Mouse (Mus musculus): ENCODE results near the gene Styk1. TPM values are rescaled to one million over a fixed set of nuclear protein-coding genes. Genes with fewer than 3 reads are reported as not detected.

Styk1 gene
- total and polyA plus RNA-seq, 2 experiments from 2014 or later = 0.15 to 0.52 TPM

- Histone ChIP-seq H3K27ac (ENCODE audit: low read depth) (no peak overlapping the region), H3K4me2 (ENCODE audit: low read depth, low read length) (no peak overlapping the region), H3K4me1 (ENCODE audit: control insufficient read depth, insufficient read depth) (no peaks in the 10 kb centered on the region), H3K9me3 (replicated peaks; ENCODE audit: control insufficient read depth, low read length) (no peaks in the 10 kb centered on the region), H3K4me3 (ENCODE audit: low read depth, low read length) (no peak overlapping the region), H3K36me3 (replicated peaks; ENCODE audit: control insufficient read depth, insufficient read depth, low read length) (no peaks in the 10 kb centered on the region), H3K9ac (replicated peaks; ENCODE audit: low read depth, low read length) (no peak overlapping the region), H3K27me3 (ENCODE audit: control insufficient read depth, insufficient read depth, low read length) (no peaks in the 10 kb centered on the region)
- TF ChIP-seq EP300 (IDR thresholded peaks at IDR 0.05; ENCODE audit: low read depth) (no peak), CTCF (IDR thresholded peaks at IDR 0.05; ENCODE audit: low read depth) (no peak)
- DNase-seq (ENCODE audit: low spot score) (no peak), ATAC-seq (ENCODE audit: insufficient read depth, low read depth) (no peak)
- 69% methylated on average over 4 of the region's 4 CpGs for WGBS
Measured at GRCm38 (mm10) chr6:131276659-131277058, 76.7 kb downstream of the Styk1 start.

DNA sequence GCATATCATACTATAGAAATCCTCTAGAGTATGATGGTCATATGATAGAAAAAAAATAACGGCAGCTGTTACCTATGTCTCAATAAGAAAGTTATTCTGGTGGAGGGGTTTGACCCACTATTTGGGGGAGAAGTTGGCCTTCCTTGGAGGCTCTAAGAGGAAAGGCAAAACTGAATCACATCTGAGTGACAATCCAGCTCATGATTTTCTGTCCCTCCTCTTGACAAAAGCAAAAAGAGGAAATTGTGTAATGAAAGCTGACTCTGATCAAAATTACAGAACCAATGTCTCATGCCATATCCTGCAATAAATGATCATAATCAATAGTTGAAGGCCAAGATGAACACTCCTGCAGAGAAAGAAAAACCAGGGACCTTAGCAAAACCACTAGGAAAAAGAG lies 81.1 kb downstream of the Styk1 start:
- no peak overlapping the region for H3K27ac ChIP-seq (ENCODE audit: low read depth)
- ATAC-seq (ENCODE audit: insufficient read depth, low read depth) = no peak
- no peaks in the 10 kb centered on the region for H3K27me3 ChIP-seq (ENCODE audit: control insufficient read depth, insufficient read depth, low read length)
- WGBS = 82% methylated on average over 1 of the region's 1 CpGs
- no peak overlapping the region for H3K4me2 ChIP-seq (ENCODE audit: low read depth, low read length)
- H3K4me3 ChIP-seq (ENCODE audit: low read depth, low read length) = no peak overlapping the region
- no peak overlapping the region for H3K9ac ChIP-seq (replicated peaks; ENCODE audit: low read depth, low read length)
- no peaks in the 10 kb centered on the region for H3K36me3 ChIP-seq (replicated peaks; ENCODE audit: control insufficient read depth, insufficient read depth, low read length)
- no peaks in the 10 kb centered on the region for H3K4me1 ChIP-seq (ENCODE audit: control insufficient read depth, insufficient read depth)
- H3K9me3 ChIP-seq (replicated peaks; ENCODE audit: control insufficient read depth, low read length) = no peaks in the 10 kb centered on the region
- no peak for TF ChIP-seq CTCF (IDR thresholded peaks at IDR 0.05; ENCODE audit: low read depth)
- TF ChIP-seq EP300 (IDR thresholded peaks at IDR 0.05; ENCODE audit: low read depth) = no peak
- no peak for DNase-seq (ENCODE audit: low spot score)

DNA sequence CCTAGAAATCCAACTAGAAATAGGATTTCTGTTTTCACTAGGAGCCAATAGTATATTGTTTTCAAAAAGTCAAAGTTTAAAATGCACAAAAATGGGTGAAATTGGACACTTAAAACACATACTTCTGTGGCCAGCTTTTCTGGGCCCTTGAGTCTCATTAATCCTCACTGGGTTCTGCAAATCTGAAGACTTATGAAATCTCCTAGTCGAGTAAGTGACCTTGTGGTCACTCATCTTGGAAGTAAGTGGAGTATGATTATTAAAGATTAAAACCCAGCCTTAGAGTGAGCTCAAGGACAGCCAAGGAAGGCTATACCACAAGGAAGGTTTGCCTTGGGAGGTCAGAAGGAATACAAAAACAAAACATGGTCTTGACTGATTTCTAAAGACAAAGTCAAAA lies 83.1 kb downstream of the Styk1 start:
- Histone ChIP-seq H3K36me3 (replicated peaks; ENCODE audit: control insufficient read depth, insufficient read depth, low read length) (no peaks in the 10 kb centered on the region), H3K27me3 (ENCODE audit: control insufficient read depth, insufficient read depth, low read length) (no peaks in the 10 kb centered on the region), H3K9me3 (replicated peaks; ENCODE audit: control insufficient read depth, low read length) (no peaks in the 10 kb centered on the region), H3K27ac (ENCODE audit: low read depth) (no peak overlapping the region), H3K4me3 (ENCODE audit: low read depth, low read length) (no peak overlapping the region), H3K9ac (replicated peaks; ENCODE audit: low read depth, low read length) (no peak overlapping the region), H3K4me2 (ENCODE audit: low read depth, low read length) (no peak overlapping the region), H3K4me1 (ENCODE audit: control insufficient read depth, insufficient read depth) (no peaks in the 10 kb centered on the region)
- DNase-seq (ENCODE audit: low spot score) (no peak), ATAC-seq (ENCODE audit: insufficient read depth, low read depth) (no peak)
- TF ChIP-seq CTCF (IDR thresholded peaks at IDR 0.05; ENCODE audit: low read depth) (no peak), EP300 (IDR thresholded peaks at IDR 0.05; ENCODE audit: low read depth) (no peak)
- WGBS = 38% methylated on average over 1 of the region's 1 CpGs

- no peak overlapping the region for H3K27ac ChIP-seq (ENCODE audit: low read depth)
- no peaks in the 10 kb centered on the region for H3K36me3 ChIP-seq (replicated peaks; ENCODE audit: control insufficient read depth, insufficient read depth, low read length)
- no peak overlapping the region for H3K9ac ChIP-seq (replicated peaks; ENCODE audit: low read depth, low read length)
- 91% methylated on average over 2 of the region's 2 CpGs for WGBS
- no peak for TF ChIP-seq CTCF (IDR thresholded peaks at IDR 0.05; ENCODE audit: low read depth)
- TF ChIP-seq EP300 (IDR thresholded peaks at IDR 0.05; ENCODE audit: low read depth) = no peak
- no peak overlapping the region for H3K4me2 ChIP-seq (ENCODE audit: low read depth, low read length)
- ATAC-seq (ENCODE audit: insufficient read depth, low read depth) = no peak
- no peaks in the 10 kb centered on the region for H3K4me1 ChIP-seq (ENCODE audit: control insufficient read depth, insufficient read depth)
- DNase-seq (ENCODE audit: low spot score) = no peak
- no peaks in the 10 kb centered on the region for H3K9me3 ChIP-seq (replicated peaks; ENCODE audit: control insufficient read depth, low read length)
- H3K27me3 ChIP-seq (ENCODE audit: control insufficient read depth, insufficient read depth, low read length) = no peaks in the 10 kb centered on the region
- H3K4me3 ChIP-seq (ENCODE audit: low read depth, low read length) = no peak overlapping the region
Measured at GRCm38 (mm10) chr6:131269599-131269998, 83.8 kb downstream of the Styk1 start.

GRCm38 (mm10) chr6:131264175-131264574 lies 89.2 kb downstream of the Styk1 start:
- Histone ChIP-seq H3K9ac (replicated peaks; ENCODE audit: low read depth, low read length) (no peak overlapping the region), H3K4me2 (ENCODE audit: low read depth, low read length) (no peak overlapping the region), H3K4me1 (ENCODE audit: control insufficient read depth, insufficient read depth) (no peaks in the 10 kb centered on the region), H3K36me3 (replicated peaks; ENCODE audit: control insufficient read depth, insufficient read depth, low read length) (no peaks in the 10 kb centered on the region), H3K27me3 (ENCODE audit: control insufficient read depth, insufficient read depth, low read length) (no peaks in the 10 kb centered on the region), H3K9me3 (replicated peaks; ENCODE audit: control insufficient read depth, low read length) (no peaks in the 10 kb centered on the region), H3K4me3 (ENCODE audit: low read depth, low read length) (no peak overlapping the region), H3K27ac (ENCODE audit: low read depth) (no peak overlapping the region)
- ATAC-seq (ENCODE audit: insufficient read depth, low read depth) = no peak
- TF ChIP-seq CTCF (IDR thresholded peaks at IDR 0.05; ENCODE audit: low read depth) (no peak), EP300 (IDR thresholded peaks at IDR 0.05; ENCODE audit: low read depth) (no peak)
- WGBS = 75% methylated on average over 5 of the region's 5 CpGs
- no peak for DNase-seq (ENCODE audit: low spot score)

- Histone ChIP-seq H3K4me1 (ENCODE audit: control insufficient read depth, insufficient read depth) (no peaks in the 10 kb centered on the region), H3K4me2 (ENCODE audit: low read depth, low read length) (no peak overlapping the region), H3K9me3 (replicated peaks; ENCODE audit: control insufficient read depth, low read length) (no peaks in the 10 kb centered on the region), H3K36me3 (replicated peaks; ENCODE audit: control insufficient read depth, insufficient read depth, low read length) (no peaks in the 10 kb centered on the region), H3K27ac (ENCODE audit: low read depth) (no peak overlapping the region), H3K4me3 (ENCODE audit: low read depth, low read length) (no peak overlapping the region), H3K27me3 (ENCODE audit: control insufficient read depth, insufficient read depth, low read length) (no peaks in the 10 kb centered on the region), H3K9ac (replicated peaks; ENCODE audit: low read depth, low read length) (no peak overlapping the region)
- TF ChIP-seq CTCF (IDR thresholded peaks at IDR 0.05; ENCODE audit: low read depth) = no peak
- no peak for TF ChIP-seq EP300 (IDR thresholded peaks at IDR 0.05; ENCODE audit: low read depth)
- WGBS = 52% methylated on average over 3 of the region's 3 CpGs
- DNase-seq (ENCODE audit: low spot score) (no peak), ATAC-seq (ENCODE audit: insufficient read depth, low read depth) (no peak)
Measured at GRCm38 (mm10) chr6:131262778-131263177, 90.6 kb downstream of the Styk1 start.
